Mouse (Mus musculus) A20 (cell line): ENCODE results near the gene Fam117a.

ENCODE experiments used
- DNase-seq: peaks from one replicate; pipeline ENCODE4 v3.0.0-alpha.2; 2011; ENCODE audit warnings: low read depth, low spot score

Fam117a gene

GRCm38 (mm10) chr11:95336568-95337128, at the start of gene Fam117a:
Gene Fam117a (plus strand): TSS chr11:95337018.
- DNase-seq = peak; percentile 96

- peak; percentile 79 for DNase-seq
These were observed 44.8 kb upstream of the Fam117a start for GRCm38 (mm10) chr11:95291998-95292397.

- peak; percentile 87 for DNase-seq
These were observed 43.7 kb upstream of the Fam117a start for GRCm38 (mm10) chr11:95293017-95293624.

GRCm38 (mm10) chr11:95295736-95296135, 41.1 kb upstream of the Fam117a start:
- DNase-seq = no peak

GRCm38 (mm10) chr11:95298146-95298545, 38.7 kb upstream of the Fam117a start:
- DNase-seq = peak; percentile 71

GRCm38 (mm10) chr11:95299886-95300285, 36.9 kb upstream of the Fam117a start:
- no peak for DNase-seq

GRCm38 (mm10) chr11:95301772-95302171, 35.0 kb upstream of the Fam117a start:
- DNase-seq = no peak

- DNase-seq = peak; percentile 33
These were observed 31.2 kb upstream of the Fam117a start for GRCm38 (mm10) chr11:95305600-95305999.

GRCm38 (mm10) chr11:95307526-95307925, 29.3 kb upstream of the Fam117a start:
- no peak for DNase-seq

- DNase-seq = peak; percentile 97
These were observed 27.3 kb upstream of the Fam117a start for GRCm38 (mm10) chr11:95309510-95310006.

GRCm38 (mm10) chr11:95310007-95310647, 26.7 kb upstream of the Fam117a start, which contains the start of gene Kat7:
Gene Kat7 (minus strand): TSS chr11:95310246.
- DNase-seq = peak; percentile 99

- DNase-seq = no peak
These were observed 26.0 kb upstream of the Fam117a start for GRCm38 (mm10) chr11:95310648-95311424.

- DNase-seq = no peak
These were observed 25.4 kb upstream of the Fam117a start for GRCm38 (mm10) chr11:95311425-95311807.

GRCm38 (mm10) chr11:95315215-95315955, 21.4 kb upstream of the Fam117a start:
- DNase-seq = no peak

- DNase-seq = peak; percentile 43
These were observed 18.7 kb upstream of the Fam117a start for GRCm38 (mm10) chr11:95318116-95318515.

GRCm38 (mm10) chr11:95319506-95319905, 17.3 kb upstream of the Fam117a start:
- DNase-seq = no peak

- no peak for DNase-seq
These were observed 16.8 kb upstream of the Fam117a start for GRCm38 (mm10) chr11:95320010-95320409.

GRCm38 (mm10) chr11:95324181-95324580, 12.6 kb upstream of the Fam117a start:
- DNase-seq = no peak

- DNase-seq = no peak
These were observed 11.0 kb upstream of the Fam117a start for GRCm38 (mm10) chr11:95325832-95326231.

- DNase-seq = no peak
These were observed 10.6 kb upstream of the Fam117a start for GRCm38 (mm10) chr11:95326243-95326642.

- DNase-seq = peak; percentile 54
These were observed 8.2 kb upstream of the Fam117a start for GRCm38 (mm10) chr11:95328629-95329028.
